Mouse (Mus musculus): Measurements from ENCODE around the gene Blm.
"Not testable (repeated sequence)": the region's sequence is repeated elsewhere in the genome, so short reads cannot be mapped to it uniquely, and the experiment has no call there.

The Blm gene

DNA sequence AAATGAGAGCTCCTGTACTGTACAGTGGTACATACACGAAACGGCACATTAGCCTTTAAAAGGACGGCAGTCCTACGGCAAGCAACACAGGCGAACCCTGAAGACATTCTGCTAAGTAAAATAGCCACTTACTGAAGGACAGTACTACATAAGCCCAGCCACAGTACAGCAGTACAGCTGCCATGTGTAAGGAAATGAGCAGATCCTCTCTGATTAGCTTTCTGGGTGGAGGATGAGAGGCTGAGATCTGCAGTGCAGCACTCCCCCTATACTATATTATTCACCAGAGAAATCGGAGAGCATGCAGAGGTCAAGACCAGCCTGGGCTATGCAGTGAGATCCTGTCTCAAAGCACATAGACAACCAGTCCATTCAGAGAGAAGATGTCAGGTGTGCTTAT is 3.8 kb downstream of the Blm start:
- DNase-seq (ENCODE audit: low spot score): no peak

DNA sequence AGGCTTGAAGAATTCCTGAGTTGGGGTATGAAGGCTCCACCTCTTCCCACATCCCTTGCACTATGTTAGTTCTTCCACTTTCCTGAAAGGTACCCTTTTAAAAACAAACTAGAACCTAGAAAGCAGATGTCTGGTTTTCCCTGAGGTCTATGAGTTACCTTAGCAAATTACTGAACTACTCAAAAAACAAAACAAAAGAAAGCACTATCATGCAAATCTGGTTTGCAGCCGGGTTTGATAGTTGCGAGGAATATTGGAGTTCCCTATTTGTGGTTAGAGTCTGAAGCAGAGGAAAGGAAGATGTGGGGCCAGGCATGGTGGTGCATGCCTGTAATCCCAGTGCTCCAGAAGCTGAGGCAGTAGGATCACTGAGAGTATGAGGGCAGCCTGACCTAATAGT is 4.3 kb downstream of the Blm start:
- no peak for DNase-seq (ENCODE audit: low spot score)

GRCm38 (mm10) chr7:80526698-80527097 is 8.2 kb downstream of the Blm start:
- no peak for DNase-seq (ENCODE audit: low spot score)

DNA sequence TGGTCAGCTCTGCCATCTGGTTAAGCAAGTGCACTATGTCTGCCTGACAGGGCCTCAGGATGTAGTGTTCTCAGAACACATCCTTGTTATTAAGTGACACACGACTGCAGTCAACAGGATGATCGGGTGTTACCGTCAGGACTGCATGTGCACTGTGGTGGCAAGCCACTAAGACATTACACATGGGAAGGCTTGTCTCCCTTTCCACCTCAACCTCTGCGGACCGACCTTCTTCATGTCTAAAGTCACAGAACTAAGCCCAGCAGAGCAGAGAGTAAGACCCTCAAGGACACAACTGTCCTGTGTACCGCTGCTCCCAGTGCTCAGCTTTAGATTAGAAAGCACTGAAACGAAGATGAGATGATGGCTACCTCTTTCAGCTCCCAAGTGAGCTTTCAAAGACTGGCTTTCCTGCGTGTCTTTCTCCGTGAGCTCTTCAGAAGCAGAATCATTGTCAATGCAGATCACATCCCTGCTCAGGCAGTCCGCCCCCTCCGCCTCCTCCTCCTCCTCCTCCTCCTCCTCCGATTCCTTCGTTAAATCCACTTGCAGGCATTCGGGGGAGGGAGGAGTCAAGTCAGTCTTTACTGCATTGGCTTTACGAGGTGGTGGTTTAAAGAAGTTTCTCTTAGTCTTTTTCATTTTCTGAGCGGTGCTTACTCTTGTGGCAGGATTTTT is 22.4 kb downstream of the Blm start:
- no peak for DNase-seq (ENCODE audit: low spot score)

DNA sequence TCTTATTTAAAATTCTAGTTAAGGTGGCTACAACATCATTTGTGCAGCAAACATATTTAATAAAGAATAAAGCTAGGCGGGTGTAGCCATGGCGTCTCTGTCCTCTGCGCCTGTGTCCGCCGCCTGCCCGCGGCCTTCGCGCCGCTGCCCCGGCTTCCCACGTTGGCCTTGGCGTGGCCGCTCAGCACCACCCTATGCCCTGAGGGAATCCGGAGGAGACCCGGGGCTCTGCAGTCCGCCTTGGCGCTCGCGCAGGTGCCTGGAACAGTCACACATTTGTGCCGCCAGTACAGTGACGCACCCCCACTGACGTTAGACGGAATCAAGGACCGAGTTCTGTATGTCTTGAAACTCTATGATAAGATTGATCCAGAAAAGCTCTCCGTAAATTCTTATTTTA is 27.2 kb downstream of the Blm start:
- DNase-seq (ENCODE audit: low spot score): not testable (repeated sequence)

DNA sequence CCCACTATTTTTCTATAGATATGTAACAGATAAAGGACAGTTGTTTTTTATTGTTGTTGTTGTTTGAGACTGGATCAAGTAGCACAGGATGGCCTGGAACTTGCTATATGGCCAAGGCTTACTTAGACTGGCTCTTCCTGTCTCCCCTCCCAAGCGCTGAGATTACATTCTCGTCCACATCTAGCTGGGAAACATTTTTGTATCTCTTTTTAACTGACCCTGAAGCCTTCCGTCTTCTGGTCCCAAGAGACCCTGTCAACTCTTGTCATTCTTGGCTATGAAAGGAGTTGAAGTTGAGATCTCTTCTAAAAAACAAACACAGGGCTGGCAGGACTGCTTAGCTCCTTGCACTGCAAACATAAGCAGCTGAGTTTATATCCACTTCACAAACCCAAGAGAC is 28.9 kb downstream of the Blm start:
- DNase-seq (ENCODE audit: low spot score): no peak

- DNase-seq (ENCODE audit: low spot score): no peak
Observed at GRCm38 (mm10) chr7:80504920-80505319, 30.0 kb downstream of the Blm start.

- no peak for DNase-seq (ENCODE audit: low spot score)
Observed at GRCm38 (mm10) chr7:80501006-80501405, 33.9 kb downstream of the Blm start.

DNA sequence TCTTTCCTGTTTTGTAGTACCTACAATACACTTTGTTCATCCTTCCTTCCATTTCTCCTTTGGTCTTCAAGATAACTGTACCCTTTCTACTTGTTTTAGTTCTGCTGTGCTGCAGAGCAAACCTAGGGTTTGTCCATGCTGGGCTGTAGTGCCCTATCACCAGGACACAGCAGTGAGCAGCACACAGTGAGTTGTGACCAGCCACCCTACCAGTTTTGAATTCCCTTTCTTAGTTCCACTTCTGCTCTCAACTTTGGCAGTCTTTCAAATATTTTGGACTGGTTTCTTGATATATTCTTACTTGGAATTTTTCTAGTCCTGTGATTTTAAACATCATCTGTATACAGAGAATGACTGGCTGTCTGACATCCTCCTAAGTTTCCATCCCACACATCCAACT is 34.8 kb downstream of the Blm start:
- no peak for DNase-seq (ENCODE audit: low spot score)

DNA sequence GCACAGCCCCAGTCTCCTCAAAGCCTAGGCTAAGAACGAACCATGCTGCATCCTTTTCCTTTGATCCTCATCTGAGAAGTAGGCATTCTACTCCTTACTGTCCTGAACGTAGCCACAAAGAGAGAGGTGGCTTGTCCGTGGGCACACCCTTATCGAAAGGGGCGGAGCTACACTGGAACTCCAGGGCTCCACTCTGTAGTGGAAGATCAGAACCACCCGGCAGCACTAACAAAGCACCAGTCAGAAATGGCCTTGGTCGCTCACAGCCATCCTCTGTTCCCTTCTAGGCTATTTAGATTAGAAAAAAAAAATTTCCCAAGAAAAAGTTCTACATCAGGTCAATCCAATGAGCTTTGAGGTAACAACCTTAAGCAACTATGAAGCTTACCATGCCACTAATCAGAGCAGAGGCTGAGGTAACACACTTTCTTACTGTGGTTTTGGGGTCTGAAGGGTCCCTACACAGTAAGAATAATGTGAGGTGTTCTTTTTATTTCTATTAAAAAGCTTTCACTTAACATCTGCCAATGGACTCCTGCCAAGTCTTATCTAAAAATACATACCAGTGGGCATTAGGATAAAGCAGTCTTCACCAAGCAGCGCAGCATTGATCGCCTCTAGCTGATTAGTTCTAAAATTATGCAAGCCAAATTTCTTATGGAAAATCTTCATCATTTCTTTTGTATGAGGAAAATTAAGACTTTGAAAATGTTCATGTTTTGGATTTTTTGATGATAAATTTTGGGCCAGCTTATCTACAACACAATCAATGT is 35.5 kb downstream of the Blm start:
- peak; percentile 12 for DNase-seq (ENCODE audit: low spot score)

DNA sequence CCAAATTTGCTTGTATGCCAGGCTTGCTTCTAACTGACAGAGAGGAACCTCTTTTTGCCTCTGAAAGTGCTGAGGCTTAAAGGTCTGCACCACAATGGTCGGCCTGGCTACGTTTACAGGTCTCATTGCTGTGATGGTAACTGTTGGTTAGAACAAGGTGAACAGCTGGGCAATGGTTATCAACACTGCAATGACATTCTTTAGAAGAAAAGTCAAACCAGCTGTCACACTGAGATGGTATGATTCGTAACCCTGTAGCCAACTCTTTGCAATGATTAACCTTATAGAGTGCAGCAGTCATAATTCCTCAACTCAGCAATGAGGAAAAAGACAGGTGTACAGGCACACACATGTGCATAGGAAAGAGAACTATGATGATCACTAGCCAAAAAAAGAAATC is 38.3 kb downstream of the Blm start:
- no peak for DNase-seq (ENCODE audit: low spot score)

- no peak for DNase-seq (ENCODE audit: low spot score)
Observed at GRCm38 (mm10) chr7:80495210-80495609, 39.7 kb downstream of the Blm start.

GRCm38 (mm10) chr7:80491995-80492394 is 42.9 kb downstream of the Blm start:
- DNase-seq (ENCODE audit: low spot score): no peak

- DNase-seq (ENCODE audit: low spot score): no peak
Observed at GRCm38 (mm10) chr7:80491086-80491485, 43.8 kb downstream of the Blm start.

GRCm38 (mm10) chr7:80490351-80490750 is 44.6 kb downstream of the Blm start:
- no peak for DNase-seq (ENCODE audit: low spot score)

DNA sequence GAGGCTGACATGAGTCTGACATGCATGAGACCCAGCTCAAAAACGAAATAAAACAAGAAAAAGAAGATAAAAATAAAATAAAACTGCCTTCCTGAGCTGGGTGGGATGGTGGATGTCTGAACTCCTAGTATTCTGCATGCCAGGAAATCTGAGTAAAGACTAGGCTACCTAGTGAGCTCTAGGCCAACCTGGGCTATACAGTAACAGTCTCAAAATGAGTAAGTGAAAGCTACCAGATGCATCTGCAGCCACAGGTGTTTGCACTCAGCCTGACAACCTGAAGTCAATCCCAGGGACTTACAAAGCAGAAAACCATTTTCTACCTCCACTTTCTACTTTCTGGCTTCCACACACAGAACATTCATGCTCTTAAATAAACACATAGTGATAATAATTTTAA is 45.5 kb downstream of the Blm start:
- DNase-seq (ENCODE audit: low spot score): no peak

DNA sequence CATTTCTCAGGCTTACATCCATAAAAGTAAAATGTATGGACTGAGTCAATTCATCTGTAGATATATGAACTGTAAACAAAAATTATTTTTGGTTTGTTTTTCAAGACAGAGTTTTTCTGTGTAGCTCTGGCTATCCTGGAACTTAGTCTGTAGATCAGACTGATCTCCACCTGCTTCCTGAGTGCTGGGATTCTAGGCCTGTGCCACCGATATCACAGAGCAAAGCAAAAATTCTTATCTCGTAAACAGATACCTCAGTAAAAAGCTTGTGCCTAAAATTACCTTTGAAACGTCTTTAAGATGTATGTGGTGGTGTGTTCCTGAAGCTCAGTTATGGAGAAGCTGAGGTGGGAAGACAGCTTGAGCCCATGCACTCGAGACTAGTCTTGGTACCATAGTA is 47.7 kb downstream of the Blm start:
- DNase-seq (ENCODE audit: low spot score): no peak

DNA sequence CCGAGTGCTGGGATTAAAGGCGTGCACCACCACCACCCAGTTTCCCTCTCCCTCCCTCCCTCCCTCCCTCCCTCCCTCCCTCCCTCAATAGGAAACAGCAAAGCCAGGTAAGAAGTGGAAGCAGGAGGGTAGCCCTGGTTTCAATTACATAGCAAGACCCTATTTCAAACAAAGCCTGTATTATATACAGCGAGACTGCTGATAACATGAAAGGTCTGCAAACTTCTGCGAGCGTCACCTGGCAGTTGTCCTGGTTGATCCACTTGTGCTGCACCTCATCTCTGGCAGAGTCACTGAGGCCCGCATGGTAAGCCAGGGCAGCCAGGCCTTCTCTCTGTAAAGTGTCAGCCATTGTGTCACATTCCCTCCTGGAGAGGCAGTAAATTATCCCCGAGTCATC is 54.8 kb downstream of the Blm start:
- DNase-seq (ENCODE audit: low spot score): no peak

DNA sequence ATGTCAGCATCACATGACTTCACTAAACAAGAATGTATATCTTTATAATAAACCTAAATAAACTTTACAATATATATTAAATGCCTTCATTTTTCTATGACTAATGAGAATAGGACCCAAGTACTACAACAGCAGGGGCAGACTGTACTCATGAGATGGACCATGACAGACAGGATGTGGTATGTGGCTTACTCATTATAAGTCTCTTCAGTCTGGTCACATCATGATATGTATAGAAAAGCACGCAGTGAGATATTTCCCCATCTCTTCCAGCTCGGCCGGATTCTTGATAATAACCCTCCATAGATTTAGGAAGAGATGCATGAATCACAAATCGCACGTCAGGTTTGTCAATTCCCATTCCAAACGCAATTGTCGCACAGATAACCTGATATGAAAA is 61.1 kb downstream of the Blm start:
- DNase-seq (ENCODE audit: low spot score): no peak

DNA sequence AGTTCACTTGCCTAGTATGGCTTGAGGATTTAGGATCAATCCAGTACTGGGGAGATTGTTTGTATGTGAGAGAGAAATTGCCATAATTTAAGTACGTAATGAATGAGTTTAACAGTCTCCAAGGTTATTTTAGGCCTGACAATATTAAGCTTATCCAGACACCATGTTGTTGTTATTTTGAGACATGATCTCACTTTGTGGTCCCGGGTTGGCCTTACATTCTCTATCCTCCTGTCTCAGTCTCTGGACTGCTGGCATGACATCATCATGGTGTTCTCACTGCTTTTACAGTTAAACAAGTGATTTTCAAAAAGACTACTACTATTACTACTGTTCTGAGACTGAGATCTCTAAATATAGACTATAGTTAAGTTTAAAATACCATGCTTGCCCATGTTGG is 66.1 kb downstream of the Blm start:
- no peak for DNase-seq (ENCODE audit: low spot score)

- DNase-seq (ENCODE audit: low spot score): no peak
Observed at GRCm38 (mm10) chr7:80467334-80467733, 67.6 kb downstream of the Blm start.

- no peak for DNase-seq (ENCODE audit: low spot score)
Observed at GRCm38 (mm10) chr7:80464831-80465230, 70.1 kb downstream of the Blm start.

GRCm38 (mm10) chr7:80461891-80462290 is 73.0 kb downstream of the Blm start:
- no peak for DNase-seq (ENCODE audit: low spot score)

GRCm38 (mm10) chr7:80460892-80461291 is 74.0 kb downstream of the Blm start:
- no peak for DNase-seq (ENCODE audit: low spot score)

Measured in ovary, postnatal 36 days (tissue).